Mouse (Mus musculus) right cerebral cortex, postnatal 4 days (tissue): Measurements from ENCODE around the gene Sbf1.

Source experiments
- DNase-seq: peaks from one replicate; pipeline ENCODE4 v3.0.0-alpha.2; 2022

Gene Sbf1

DNA sequence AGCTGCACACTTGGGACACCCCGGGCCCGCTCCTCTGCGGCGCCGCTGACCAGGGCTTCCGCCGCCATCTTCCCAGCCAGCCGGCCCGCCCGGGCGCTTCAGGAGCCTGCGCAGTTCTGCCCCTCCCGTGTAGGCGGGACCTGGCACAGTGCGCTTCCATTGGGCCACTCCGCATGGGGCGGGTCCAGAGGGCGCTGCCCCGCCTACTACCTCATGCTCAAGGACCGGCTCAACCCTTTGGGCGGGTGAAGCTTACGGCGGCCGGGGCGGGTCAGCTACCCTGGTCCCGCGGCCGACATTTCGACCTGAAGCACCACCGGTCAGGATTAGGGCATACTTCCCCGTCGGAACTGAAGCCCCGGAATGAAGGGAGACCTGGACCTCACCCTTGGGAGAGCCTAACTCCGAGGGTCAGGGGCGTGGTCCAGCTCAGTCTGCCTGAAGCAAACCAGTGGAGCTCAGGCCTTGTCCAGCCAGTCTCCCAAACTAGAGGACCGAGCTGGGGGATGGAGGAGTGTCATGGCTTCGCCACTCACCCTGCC, at the start of gene Sbf1:
TSS of gene Sbf1 (minus strand) at position 122 of the 542 bp plus-strand sequence.
- DNase-seq, result peak; percentile 95

DNA sequence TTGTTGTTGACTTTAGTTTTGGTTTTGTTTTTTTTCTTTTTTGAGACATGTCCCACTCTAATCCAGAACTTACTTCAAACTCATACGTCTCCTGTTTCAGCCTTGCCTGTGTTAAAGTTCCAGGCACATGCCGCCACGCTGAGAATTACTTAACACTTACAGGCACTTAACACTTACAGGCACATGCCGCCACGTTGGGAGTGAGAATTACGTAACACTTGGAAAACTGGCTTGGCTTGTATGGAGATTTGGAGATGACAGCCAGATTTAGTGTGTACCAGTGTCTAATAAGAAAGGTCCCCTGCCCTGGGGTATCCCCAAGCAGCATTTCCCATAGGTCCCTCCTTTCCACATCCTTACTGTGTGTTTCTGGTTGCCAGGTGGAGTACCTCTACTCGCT, 47.9 kb upstream of the Sbf1 start:
- no peak for DNase-seq

DNA sequence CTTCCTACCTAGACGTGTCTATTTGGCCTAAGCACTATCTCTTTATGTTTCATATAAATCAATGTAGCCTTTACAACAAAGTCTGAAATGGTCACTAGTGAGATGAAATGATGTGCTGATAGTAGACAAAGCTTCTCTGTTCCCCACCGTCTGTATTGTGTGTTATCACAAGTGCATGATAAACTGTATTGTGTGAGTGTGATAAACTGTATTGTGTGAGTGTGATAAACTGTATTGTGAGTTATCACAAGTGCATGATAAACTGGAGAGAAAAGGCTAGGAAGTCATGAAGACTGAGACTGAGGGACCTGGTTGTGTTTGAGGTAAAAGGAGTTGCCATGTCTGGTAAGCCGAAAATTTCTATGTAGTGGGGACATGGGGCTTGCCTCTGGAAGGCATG, 43.7 kb upstream of the Sbf1 start:
- DNase-seq, result no peak

DNA sequence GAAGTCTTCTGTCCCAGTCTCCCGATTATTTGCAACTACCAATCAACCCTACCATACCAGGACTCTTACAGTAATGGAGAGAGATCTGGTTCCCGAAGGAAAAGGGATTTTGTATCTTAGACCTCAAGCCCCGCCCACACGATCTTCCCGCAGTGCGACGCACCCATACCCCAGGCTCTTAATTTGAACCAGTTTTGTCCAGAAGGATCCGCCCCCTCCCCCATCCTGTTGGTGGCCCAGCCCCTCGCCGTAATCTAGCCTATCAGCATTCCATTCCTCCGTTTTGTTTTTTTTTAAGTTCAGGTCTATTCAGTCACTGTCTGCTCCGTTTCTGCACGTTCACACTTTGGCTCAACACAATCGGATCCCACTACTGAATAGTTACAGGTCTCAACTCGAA, 41.3 kb upstream of the Sbf1 start:
- peak; percentile 86 for DNase-seq

DNA sequence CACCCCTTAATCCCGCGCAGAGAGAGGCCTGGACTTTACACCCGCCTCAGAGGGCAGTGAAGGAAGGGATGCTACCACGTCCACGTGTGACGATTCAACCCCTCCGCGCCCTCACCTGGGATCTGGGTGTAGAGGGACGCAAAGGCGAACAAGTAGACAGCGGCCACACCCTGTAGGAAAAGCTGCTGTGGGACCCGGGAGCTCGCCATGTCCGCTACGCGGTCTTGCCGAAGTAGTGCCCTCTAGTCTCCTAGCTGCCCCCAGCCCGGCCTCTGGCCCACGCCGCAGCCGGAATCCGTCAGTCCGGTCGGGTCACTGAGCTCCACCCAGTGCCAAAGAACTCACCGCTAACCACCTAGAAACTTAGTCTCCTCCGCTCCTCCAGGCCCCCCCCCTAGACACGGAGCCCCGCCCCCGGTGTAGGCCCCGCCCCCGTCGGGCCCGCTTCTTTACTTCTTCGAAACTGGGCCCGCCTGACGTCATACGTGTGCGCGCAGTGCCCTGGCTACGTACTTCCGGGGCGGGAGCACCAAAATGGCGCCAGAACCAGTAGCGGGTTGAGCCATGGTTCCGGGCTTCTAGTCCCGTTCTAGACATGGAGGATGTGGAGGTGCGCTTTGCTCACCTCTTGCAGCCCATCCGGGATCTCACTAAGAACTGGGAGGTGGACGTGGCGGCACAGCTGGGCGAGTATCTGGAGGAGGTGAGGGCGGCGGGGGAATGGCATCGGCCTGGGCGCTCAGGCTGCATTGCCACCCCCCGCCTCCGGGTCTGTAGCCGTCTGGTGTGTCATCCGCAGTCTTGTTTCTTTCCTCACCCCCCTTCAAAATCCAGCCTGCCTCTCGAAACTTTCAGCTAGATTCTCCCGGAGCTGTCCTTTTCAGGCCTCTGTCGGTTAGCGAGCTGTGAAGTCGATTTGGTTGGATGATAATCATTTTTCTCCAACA, 40.4 kb upstream of the Sbf1 start, which contains the start of the genes Lmf2 and Ncaph2:
TSS of gene Lmf2 (minus strand) at position 419 of the 947 bp plus-strand sequence.
TSS of gene Ncaph2 (plus strand) at position 479 of the 947 bp plus-strand sequence.
- peak; percentile 95 for DNase-seq

DNA sequence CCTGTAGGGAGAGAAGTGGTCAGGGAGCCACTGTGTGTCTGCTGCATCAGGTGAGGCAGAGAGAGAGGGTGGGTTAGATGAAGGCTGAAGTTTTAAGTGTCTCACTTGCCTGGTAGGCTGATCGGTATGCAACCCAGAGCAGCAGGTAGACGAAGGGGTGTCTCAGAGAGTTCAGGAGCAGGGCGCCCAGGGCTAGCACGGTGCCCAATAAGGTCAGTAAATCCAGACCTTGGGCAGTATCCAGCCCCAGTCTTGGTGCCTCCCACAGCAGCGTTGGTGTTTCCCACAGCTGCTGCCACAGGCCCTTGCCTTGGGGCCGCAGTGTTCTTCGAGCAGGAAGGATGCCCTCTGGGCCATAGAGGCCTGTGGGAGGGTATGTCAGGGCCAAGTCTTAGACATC, 39.3 kb upstream of the Sbf1 start:
- no peak for DNase-seq

DNA sequence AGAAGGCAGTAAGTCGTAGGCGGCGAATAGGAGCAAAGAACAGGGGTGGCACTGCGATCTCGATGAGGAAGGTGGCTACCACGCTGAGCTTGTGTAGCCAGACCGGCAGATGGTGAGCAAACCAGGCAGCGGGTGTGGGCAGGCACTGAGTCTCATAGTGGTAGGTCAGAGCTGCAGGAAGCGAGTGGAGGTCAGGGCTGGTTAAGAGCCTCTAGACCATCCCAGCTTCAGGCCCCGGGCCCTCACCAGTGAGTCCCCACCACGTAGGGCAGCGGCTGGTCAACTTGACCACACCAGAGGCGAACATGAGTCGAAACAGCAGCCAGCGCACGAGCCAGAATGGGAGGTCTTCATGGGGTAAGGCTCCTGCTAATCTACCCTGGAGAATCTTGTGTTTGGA, 38.7 kb upstream of the Sbf1 start:
- DNase-seq, result no peak

GRCm38 (mm10) chr15:89352795-89353194, 37.7 kb upstream of the Sbf1 start:
- no peak for DNase-seq

DNA sequence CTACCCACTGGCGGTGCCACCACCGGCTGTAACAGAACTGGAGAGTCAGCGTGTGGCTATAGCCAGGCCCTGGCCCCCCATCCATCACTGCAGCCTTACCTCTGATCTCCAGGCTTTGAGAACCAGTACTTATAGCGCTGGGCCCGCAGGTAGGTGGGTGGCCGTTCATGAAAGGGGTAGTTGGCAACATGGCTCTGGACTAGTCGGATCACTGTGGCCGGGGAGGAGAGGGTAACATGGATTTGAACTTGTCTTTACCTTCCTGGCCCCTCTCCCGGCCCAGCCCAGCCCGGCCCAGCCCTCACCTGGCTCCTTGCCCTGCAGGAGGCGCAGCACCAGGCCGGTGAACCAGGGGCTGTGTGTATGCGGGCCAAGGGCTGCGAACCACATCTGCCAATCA, 36.9 kb upstream of the Sbf1 start:
- no peak for DNase-seq

DNA sequence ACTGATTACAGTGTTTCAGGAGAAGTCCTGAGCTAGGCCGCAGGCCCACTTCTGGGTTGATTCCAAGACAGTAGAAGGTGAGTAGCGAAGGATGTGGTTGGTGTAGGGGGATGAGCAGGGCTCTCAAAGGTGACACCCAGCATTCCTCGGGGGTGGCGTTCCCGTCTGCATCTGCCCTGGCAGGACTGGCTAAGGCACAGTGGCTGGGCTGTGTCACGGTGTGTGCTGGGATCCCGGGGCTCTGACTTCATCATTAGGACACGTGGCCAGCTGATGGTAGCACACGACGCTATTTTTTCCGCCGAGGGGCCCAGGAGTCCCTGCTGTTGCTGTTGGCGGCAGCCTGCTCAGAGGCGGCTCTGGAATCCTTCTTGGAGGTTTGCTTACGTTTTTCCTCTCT, 36.2 kb upstream of the Sbf1 start:
- DNase-seq, result no peak

GRCm38 (mm10) chr15:89350447-89350846, 35.3 kb upstream of the Sbf1 start:
- DNase-seq, result no peak

DNA sequence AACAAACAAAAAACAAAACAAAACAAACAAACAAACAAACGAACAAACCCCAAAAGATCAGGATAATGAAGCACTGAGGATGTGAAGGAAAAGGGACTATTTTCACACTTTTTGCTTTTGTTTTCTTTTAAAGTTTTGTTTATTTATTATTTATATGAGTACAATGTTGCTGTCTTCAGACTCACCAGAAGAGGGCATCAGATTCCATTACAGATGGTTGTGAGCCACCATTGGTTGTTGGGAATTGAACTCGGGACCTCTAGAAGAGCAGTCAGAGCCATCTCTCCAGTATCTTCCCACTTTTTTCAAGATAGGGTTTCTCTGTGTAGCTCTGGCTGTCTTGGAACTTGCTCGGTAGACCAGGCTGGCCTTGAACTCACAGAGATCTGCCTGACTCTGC, 28.2 kb upstream of the Sbf1 start:
- no peak for DNase-seq

- no peak for DNase-seq
Observed at GRCm38 (mm10) chr15:89341678-89342077, 26.6 kb upstream of the Sbf1 start.

GRCm38 (mm10) chr15:89340136-89340535, 25.0 kb upstream of the Sbf1 start:
- DNase-seq, result no peak

DNA sequence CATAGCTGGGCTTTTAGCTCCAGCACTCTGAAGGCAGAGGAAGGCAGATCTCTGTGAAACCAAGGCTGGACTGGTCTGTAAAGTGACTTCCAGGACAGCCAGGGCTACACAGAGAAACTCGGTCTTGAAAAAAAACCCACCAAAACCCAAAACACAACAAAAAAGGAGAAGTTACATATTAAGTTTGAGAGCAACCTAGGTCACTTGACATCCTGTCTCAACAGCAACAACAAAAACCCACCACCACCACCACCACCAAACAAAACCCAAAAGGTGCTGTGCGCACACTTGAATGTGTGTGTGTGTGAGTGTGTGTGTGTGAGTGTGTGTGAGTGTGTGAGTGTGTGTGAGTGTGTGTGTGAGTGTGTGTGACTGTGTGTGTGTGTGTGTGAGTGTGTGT, 24.6 kb upstream of the Sbf1 start:
- DNase-seq, result no peak

DNA sequence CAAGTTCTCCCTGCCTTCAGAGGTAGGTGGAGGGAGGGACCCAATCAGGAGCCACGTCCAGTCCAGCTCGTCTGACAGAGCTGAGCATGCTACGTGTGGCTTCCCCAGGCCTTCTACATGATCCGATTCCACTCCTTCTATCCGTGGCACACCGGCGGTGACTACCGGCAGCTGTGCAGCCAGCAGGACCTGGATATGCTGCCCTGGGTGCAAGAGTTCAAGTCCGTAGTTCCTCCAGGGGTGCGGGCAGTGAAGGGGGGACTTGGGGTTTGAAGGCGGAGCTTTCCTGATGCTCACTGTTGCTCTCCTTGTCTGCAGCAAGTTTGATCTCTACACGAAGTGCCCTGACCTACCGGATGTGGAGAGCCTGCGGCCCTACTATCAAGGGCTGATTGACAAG, 21.3 kb upstream of the Sbf1 start:
- DNase-seq, result no peak

- no peak for DNase-seq
Observed at GRCm38 (mm10) chr15:89334774-89335537, 19.8 kb upstream of the Sbf1 start.

DNA sequence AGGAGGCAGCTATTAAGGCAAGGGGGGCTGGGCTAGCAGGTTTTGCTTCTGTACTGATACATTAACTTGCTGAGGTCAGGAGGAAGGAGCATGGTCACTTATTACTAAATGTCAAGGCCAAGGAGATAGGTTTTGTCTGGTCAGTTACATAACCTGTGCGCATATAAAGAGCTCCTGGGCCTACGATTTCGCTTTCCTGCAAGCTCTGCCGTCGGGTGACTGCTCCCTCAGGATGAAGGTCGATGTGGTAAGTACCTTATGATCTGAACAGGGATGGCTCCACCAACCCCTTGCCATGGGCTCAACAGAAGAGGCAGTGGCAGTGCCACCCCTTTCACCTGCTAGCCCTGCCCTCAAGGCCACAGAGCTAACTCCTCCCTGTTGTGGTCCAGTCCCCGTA, 19.2 kb upstream of the Sbf1 start, which contains the start of gene Miox:
TSS of gene Miox (plus strand) at position 128 of the 400 bp plus-strand sequence.
- DNase-seq, result no peak

- no peak for DNase-seq
Observed at GRCm38 (mm10) chr15:89326441-89326840, 11.3 kb upstream of the Sbf1 start.

- no peak for DNase-seq
Observed at GRCm38 (mm10) chr15:89323656-89324055, 8.5 kb upstream of the Sbf1 start.

GRCm38 (mm10) chr15:89322670-89323522, 7.8 kb upstream of the Sbf1 start, which contains the start of gene Adm2:
Gene Adm2 (plus strand): TSS chr15:89322720.
- no peak for DNase-seq

GRCm38 (mm10) chr15:89321264-89321663, 6.2 kb upstream of the Sbf1 start:
- DNase-seq, result no peak
